Mouse (Mus musculus): Measurements from ENCODE around the gene Kctd11.
"Not testable (repeated sequence)": the region's sequence is repeated elsewhere in the genome, so short reads cannot be mapped to it uniquely, and the experiment has no call there.

Kctd11 gene

DNA sequence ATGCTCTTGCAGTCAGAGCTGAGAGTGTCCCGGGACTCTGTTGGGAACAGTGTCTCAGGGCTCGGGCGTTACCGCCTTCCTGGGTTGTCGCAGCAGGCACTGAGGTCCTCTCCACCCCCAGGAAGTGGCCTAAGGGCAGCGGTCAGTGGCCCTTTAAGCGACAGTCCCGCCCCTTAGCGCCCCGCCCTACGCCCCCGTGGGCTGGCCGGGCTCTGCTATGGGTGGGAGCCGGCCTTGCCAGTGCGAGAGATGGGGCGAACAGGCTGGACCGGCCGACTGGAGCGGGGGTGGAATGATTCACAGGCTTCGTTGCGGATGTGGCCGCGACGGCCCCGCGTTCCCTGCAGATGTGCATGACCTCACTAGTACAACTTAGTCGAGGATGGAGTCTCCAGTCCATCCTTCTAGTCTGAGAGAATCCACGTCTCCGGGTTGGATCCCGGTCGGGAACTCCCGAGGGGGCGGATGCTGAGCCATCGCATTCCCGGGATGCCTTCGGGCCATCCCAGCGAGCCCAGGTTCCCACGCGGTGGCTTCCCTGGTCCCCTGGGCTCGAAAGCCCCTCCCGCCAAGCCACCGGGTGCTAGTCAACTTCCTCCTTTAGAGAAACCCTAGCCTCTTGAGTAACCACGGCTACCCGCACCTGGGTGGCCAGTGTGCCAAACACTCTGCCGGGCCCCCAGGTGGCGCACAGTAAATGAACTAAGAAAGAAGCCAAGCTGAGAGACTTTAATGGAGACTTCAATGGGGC lies at the start of gene Kctd11:
Kctd11 (minus strand) TSS at position 554 of the 751 bp plus-strand sequence.
- no peak for DNase-seq (ENCODE audit: low read depth, low spot score)

DNA sequence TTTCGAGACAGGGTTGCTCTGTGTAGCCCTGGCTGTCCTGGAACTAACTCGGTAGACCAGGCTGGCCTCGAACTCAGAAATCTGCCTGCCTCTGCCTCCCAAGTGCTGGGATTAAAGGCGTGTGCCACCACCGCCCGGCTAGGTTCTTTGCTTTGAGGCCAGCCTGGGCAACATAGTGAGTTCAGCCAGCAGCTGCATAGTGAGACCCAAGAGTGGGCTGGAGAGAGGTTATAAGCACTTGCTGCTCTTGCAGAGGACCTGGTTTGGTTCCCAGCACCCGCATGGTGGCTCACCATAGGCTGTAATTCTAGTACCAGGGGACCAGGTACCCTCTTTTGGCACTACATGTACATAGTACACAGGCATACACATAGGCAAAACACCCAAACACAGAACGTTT lies 49.0 kb upstream of the Kctd11 start:
- DNase-seq (ENCODE audit: low read depth, low spot score), result not testable (repeated sequence)

GRCm38 (mm10) chr11:69929712-69930111 lies 48.5 kb upstream of the Kctd11 start:
- no peak for DNase-seq (ENCODE audit: low read depth, low spot score)

- DNase-seq (ENCODE audit: low read depth, low spot score), result no peak
These were observed 46.3 kb upstream of the Kctd11 start for GRCm38 (mm10) chr11:69927501-69927900.

- DNase-seq (ENCODE audit: low read depth, low spot score), result no peak
These were observed 41.6 kb upstream of the Kctd11 start for GRCm38 (mm10) chr11:69922796-69923195.

- DNase-seq (ENCODE audit: low read depth, low spot score), result no peak
These were observed 41.0 kb upstream of the Kctd11 start for GRCm38 (mm10) chr11:69922012-69922756.

DNA sequence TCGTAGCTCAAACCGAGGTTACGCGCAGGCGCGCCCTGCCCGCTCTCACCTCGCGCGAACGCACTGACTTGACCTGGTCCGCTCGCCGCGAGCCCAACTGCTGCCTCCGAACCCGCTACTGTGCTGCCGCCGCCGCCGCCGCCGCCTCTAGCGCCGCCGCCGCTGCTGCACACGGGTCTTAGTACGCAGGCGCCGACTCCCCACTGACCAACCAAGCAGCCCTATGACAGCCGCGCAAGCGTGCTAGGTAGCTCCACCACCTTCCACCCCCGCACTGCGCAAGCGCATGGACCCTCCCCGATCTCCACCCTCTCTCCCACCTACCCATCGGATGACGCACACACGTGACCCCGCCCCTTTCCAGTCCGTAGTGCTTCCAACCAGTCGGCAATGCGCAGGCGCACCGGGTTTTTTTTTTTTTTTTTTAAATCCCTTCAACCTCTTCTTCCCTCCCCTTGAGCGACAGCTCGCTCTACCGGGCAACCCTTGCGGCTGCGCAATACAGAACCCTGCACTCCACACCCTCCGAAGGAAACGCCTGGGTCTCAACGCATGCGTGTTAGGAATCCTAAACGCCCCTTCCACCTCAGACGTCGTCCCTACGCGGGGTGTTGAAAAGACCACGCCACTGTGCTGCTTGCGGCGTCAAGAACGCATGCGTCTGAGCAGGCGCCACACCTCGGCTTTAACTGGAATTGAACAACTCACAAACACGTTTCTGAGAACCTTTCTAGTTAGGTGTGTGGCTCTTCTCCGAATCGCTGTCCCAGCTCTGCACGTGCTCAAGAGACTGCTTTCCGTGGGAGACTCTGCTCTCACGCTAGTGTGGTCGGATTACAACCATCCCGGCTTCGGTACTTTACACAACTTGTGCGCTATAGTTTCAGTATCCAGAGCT lies 40.2 kb upstream of the Kctd11 start, which contains the start of gene Eif5a:
Eif5a (minus strand) TSS at position 845 of the 898 bp plus-strand sequence.
- peak; percentile 100 for DNase-seq (ENCODE audit: low read depth, low spot score)

DNA sequence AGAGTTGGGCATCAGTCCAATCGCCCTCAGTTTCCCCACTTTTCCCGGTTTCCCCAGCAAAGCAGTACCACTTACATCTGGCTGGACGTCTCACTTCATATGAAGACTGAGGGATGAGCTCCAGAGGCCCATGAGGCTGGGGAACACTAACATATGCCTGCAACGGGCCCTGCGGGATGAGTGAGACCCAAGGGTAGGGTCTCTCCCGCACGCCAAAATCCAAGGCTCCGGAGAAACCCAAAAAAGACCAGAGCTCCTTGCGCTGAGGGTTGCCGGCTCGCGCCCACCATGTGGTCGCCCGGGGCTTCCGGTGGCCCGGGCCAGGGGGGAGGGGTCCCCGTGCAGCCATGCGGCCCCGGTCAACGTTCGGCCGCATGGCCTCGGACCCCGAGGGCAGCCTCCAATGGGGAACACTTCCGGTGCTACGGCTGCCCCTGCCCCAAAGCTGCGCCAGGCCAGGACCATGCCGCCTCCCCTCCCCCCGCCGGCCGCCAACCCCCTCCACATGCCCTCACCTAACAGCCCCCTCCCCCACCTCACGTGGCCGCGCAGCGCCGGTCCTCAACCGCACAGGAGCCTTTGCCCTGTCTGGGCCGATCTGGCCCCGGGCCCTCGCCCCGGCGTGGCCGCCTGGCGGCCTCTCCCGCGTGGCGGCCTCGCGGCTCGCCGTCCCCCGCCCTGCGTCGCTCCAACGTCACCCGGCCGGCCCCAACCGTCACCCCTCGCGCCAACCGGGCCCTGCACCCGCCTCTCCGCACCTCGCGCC lies 39.2 kb upstream of the Kctd11 start:
- no peak for DNase-seq (ENCODE audit: low read depth, low spot score)

DNA sequence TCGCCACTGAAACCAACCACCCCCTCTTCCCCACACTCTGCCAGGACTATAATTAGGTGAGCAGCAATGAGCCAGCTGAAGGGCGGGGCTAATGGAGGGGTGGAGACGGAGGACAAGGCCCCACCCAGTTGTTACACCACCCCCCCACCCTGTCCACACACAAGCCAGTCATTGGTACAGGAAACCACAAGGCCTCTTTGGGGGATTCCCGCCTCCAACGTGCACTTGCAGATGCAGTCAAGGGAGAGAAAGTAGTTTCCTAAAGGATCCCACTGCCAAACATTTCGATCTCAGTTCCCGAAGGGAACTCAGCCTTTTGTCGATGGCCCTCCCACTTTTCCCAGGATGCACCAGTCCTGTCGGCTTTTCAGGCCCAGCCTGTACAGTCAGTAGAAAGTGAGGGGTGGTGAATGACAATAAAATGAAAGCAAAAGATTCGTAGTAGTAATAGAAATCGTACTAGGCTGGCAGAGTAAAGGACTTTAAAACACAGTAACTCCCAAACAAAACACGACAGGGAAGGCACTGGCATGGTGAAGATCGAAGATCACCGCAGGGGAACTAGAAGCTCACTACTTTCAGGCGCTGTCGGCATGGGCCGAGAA lies 38.6 kb upstream of the Kctd11 start:
- DNase-seq (ENCODE audit: low read depth, low spot score), result no peak

GRCm38 (mm10) chr11:69919053-69919452 lies 37.8 kb upstream of the Kctd11 start:
- no peak for DNase-seq (ENCODE audit: low read depth, low spot score)

DNA sequence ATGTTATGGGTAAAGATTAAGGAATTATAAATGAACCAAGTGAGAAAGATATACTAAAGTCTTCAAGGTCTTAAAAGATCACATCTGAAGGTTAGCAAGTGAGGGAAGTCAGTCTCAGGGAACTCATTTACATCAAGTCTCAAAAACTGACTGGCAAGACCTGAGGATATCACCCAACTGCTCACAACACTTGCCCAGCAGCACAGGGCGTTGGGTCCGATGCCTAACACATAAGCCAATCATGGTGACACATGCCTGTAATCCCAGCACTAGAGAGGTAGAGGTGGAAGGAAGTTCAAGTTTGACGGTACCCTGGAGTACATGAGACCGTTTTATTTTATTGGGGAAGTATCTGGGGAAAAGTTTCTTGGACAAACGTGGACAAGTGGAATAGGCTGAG lies 36.9 kb upstream of the Kctd11 start:
- DNase-seq (ENCODE audit: low read depth, low spot score), result no peak

DNA sequence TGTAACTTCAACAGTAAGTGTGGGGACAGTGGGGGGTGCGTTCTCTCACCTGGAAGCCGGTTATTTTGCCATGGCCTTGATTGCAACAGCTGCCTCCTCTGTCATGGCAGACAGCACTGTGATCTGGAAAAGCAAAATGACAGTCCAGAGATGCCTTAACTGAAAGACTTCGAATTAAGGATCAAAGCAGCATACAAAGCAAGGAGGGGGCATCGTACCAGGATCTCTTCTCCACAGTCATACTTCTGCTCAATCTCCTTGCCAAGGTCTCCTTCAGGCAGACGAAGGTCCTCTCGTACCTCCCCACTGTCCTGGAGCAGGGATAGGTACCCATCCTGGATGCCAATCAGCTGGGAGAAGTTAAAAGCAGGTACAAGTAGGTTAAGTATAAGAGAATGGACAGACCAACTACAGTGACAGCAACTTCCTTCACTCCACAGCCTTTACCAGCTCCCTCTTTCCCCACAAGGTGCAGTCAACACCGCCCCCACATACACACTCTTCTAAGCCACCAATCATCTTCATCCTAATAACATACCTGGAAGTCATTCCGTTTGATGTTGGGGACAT lies 36.3 kb upstream of the Kctd11 start:
- no peak for DNase-seq (ENCODE audit: low read depth, low spot score)

DNA sequence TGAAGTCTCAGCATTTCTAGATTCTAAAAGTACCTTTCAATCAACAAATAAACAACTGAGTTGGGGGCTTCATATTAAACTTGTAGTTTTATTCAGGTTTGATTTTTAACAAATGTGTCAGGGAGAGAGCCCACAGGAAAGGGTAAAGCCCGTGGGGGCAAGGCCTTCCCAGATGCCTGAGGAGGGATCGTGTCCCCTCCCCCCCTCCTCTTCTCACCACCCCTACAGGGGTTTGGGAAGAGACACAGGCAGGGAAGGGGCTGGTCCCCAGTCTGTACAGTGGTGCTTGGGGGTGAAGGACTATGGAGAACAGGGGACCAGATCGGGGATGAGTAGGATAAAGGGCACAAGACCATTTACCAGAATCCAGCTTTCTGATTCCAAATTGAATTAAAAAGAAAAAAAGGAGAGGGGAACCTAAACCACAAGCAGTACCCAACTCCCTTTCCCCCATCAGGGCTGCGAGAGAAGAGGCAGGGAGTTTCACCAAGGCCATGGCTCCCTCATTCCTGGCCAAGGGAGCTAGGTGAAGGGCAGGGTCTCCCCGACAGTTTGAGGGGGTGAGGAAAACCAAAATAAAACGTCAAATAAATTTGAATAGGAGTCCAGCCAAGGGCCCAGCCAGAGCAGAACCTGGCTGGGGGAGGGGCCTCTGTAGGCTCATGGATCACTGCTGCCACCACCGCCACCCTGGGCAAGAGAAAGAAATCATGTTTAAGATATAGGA lies 35.6 kb upstream of the Kctd11 start:
- DNase-seq (ENCODE audit: low read depth, low spot score), result not testable (repeated sequence)

GRCm38 (mm10) chr11:69915667-69916627 lies 34.7 kb upstream of the Kctd11 start:
- no peak for DNase-seq (ENCODE audit: low read depth, low spot score)

- no peak for DNase-seq (ENCODE audit: low read depth, low spot score)
These were observed 33.8 kb upstream of the Kctd11 start for GRCm38 (mm10) chr11:69914917-69915430.

DNA sequence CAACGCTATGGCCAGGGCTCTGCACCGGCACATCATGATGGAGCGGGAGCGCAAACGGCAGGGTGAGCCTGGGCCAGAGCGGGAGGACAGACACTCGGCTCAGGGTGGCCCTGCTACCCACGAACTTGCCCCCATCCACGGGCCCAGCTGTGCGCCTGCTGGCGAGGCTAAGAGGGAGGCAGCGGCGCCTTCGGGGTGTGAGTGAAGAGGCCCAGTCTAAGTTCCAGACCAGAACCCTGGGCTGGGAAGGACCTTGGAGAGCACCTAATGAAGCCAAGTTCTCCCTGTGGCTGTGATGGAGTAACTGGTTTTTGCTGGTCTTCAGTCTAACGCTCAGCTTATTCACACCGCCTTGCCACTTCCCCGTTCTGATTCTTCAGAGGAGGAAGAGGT lies 33.2 kb upstream of the Kctd11 start:
- no peak for DNase-seq (ENCODE audit: low read depth, low spot score)

DNA sequence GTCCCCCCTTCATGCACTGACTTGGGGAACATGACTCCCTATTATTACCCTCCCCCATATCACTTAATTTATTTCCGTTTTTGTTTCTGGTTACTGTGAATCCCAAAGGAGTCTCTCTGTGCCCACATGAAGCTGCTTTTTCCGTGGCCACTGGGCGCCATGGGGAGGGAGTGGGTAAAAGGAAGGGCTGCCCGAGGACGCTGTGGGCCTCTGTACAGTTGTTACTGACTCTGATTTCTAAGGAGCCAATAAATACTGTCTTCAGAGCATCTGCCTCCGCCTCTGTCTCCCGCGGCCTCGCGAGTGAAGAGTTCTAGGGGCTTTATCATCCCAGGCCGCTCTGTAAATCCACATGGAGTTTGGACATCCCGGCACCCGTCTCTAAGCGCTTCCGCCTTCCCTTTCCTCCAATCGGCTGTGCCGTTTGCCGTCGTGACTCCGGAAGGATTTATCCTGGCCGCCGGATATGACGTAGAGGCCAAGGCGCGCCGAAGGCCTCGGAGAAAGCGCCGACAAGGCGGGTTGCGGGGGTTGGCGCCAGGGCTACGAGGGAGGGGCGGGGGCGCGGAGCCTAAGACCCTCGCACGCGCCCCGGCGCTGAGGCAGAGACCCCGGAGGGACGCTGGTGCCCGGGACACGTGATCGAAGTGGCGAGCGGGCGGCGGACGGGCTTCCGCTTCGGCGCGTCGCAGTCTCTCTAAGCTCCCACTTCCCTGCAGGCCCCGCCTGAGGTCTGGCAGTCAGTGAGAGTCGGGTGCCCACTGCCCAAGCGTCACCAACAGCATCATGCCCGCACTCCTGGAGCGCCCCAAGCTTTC lies 32.6 kb upstream of the Kctd11 start, which contains the start of gene Gps2:
Gps2 (plus strand) TSS at position 335 of the 818 bp plus-strand sequence.
- DNase-seq (ENCODE audit: low read depth, low spot score), result peak; percentile 93
